Mouse (Mus musculus) intestine, postnatal 0 days (tissue): ENCODE measurements around the gene Rexo2. TPM values are rescaled to one million over a fixed set of nuclear protein-coding genes. Genes with fewer than 3 reads are reported as not detected.
"Not testable (repeated sequence)": the region's sequence is repeated elsewhere in the genome, so short reads cannot be mapped to it uniquely, and the experiment has no call there.

Source experiments
- ATAC-seq: fragments of 200-750 bp; cut with Nextera tagmentation; 2 replicates; pipeline ENCODE4 v1.8.0; 2017; ENCODE audit warnings: mild to moderate bottlenecking, moderate TSS enrichment, moderate library complexity
- H3K27ac ChIP-seq: fragments of 300-500 bp; sonication (generic); 2 replicates; pipeline ENCODE4 v1.5.1; 2014; ENCODE audit warnings: mild to moderate bottlenecking, low read depth, low read length, moderate library complexity
- H3K27me3 ChIP-seq: fragments of 300-500 bp; sonication (generic); replicated peaks from 2 replicates; pipeline ENCODE4 v1.6.1; 2014; ENCODE audit warnings: low read length, mixed read lengths; ENCODE audit not compliant: control insufficient read depth, insufficient read depth
- H3K36me3 ChIP-seq: fragments of 300-500 bp; sonication (generic); 2 replicates; pipeline ENCODE4 v1.6.1; 2014; ENCODE audit warnings: mild to moderate bottlenecking, moderate library complexity; ENCODE audit not compliant: control insufficient read depth, insufficient read depth
- H3K4me1 ChIP-seq: fragments of 300-500 bp; sonication (generic); replicated peaks from 2 replicates; pipeline ENCODE4 v1.6.1; 2014; ENCODE audit warnings: antibody characterized with exemption, low read length, mixed read lengths; ENCODE audit not compliant: control insufficient read depth, insufficient read depth
- H3K4me2 ChIP-seq: fragments of 300-500 bp; sonication (generic); replicated peaks from 2 replicates; pipeline ENCODE4 v1.6.1; 2014; ENCODE audit warnings: low read depth, mild to moderate bottlenecking, moderate library complexity
- H3K4me3 ChIP-seq: fragments of 300-500 bp; sonication (generic); 2 replicates; pipeline ENCODE4 v1.5.1; 2014; ENCODE audit warnings: low read depth, low read length
- H3K9ac ChIP-seq: fragments of 300-500 bp; sonication (generic); 2 replicates; pipeline ENCODE4 v1.6.1; 2014; ENCODE audit warnings: mild to moderate bottlenecking, low read depth, low read length
- H3K9me3 ChIP-seq: fragments of 300-500 bp; sonication (generic); 2 replicates; pipeline ENCODE4 v1.6.1; 2016; ENCODE audit warnings: mixed run types; ENCODE audit not compliant: control insufficient read depth
- CTCF ChIP-seq: sonication (generic); IDR thresholded peaks from 2 replicates; pipeline ENCODE4 v1.5.1; 2016; ENCODE audit warnings: low read depth, mild to moderate bottlenecking, control low read depth, antibody characterized with exemption, moderate library complexity
- WGBS: fragments of 180-500 bp; shearing (Covaris S2); extraction: QIAGEN DNeasy Blood & Tissue Kit; methylation state at CpG from one replicate; pipeline ENCODE4 v1.1.7; 2014; 5-methylcytosine and 5-hydroxymethylcytosine counted together
- polyA plus RNA-seq: library from polyadenylated mRNA; unstranded; fragments of >200 nt; fragmentation: Nextera tagmentation; extraction: Ambion mirVana; gene quantifications from 2 replicates; pipeline ENCODE4 v1.2.1, GENCODE M21; 2015

The Rexo2 gene
- polyA plus RNA-seq, 1 experiment from 2014 or later = 70.3 TPM

GRCm38 (mm10) chr9:48474367-48474766, 6.1 kb downstream of the Rexo2 start:
- H3K27ac ChIP-seq = no peak overlapping the region
- no peak overlapping the region for H3K9ac ChIP-seq
- ATAC-seq = no peak
- no peak overlapping the region for H3K4me2 ChIP-seq
- H3K4me1 ChIP-seq = no peaks in the 10 kb centered on the region
- TF ChIP-seq CTCF = no peak
- no peak overlapping the region for H3K4me3 ChIP-seq
- H3K27me3 ChIP-seq = no peaks in the 10 kb centered on the region
- peaks cover 24% of the 10 kb centered on the region for H3K36me3 ChIP-seq
- H3K9me3 ChIP-seq = no peaks in the 10 kb centered on the region
- 93% methylated on average over 9 of the region's 9 CpGs for WGBS

GRCm38 (mm10) chr9:48473131-48473530, 7.3 kb downstream of the Rexo2 start:
- Histone ChIP-seq H3K4me1 (no peaks in the 10 kb centered on the region), H3K4me3 (no peak overlapping the region), H3K9ac (no peak overlapping the region), H3K27ac (no peak overlapping the region), H3K4me2 (no peak overlapping the region), H3K9me3 (no peaks in the 10 kb centered on the region), H3K36me3 (peaks cover 29% of the 10 kb centered on the region), H3K27me3 (no peaks in the 10 kb centered on the region)
- ATAC-seq = no peak
- TF ChIP-seq CTCF = no peak
- WGBS = 93% methylated on average over 12 of the region's 12 CpGs

- ATAC-seq = no peak
- H3K4me2 ChIP-seq = no peak overlapping the region
- H3K4me3 ChIP-seq = no peak overlapping the region
- TF ChIP-seq CTCF = no peak
- H3K9me3 ChIP-seq = no peaks in the 10 kb centered on the region
- H3K27me3 ChIP-seq = no peaks in the 10 kb centered on the region
- peaks cover 29% of the 10 kb centered on the region for H3K36me3 ChIP-seq
- H3K4me1 ChIP-seq = no peaks in the 10 kb centered on the region
- no peak overlapping the region for H3K9ac ChIP-seq
- no peak overlapping the region for H3K27ac ChIP-seq
- WGBS = 90% methylated on average over 15 of the region's 15 CpGs
Measured at GRCm38 (mm10) chr9:48472441-48473025, 7.9 kb downstream of the Rexo2 start.

- not testable (repeated sequence) for H3K4me1 ChIP-seq, ATAC-seq, H3K27ac ChIP-seq, H3K9me3 ChIP-seq, H3K9ac ChIP-seq, H3K27me3 ChIP-seq, H3K4me2 ChIP-seq, H3K4me3 ChIP-seq
- peaks cover 20% of the 10 kb centered on the region for H3K36me3 ChIP-seq
- WGBS = 94% methylated on average over 5 of the region's 5 CpGs
Measured at GRCm38 (mm10) chr9:48467471-48467870, 13.0 kb downstream of the Rexo2 start.

- no peak overlapping the region for H3K9ac ChIP-seq
- no peak overlapping the region for H3K27ac ChIP-seq
- H3K4me3 ChIP-seq = no peak overlapping the region
- peaks cover 17% of the 10 kb centered on the region for H3K36me3 ChIP-seq
- ATAC-seq = no peak
- no peaks in the 10 kb centered on the region for H3K27me3 ChIP-seq
- H3K9me3 ChIP-seq = no peaks in the 10 kb centered on the region
- H3K4me1 ChIP-seq = no peaks in the 10 kb centered on the region
- TF ChIP-seq CTCF = peak; percentile 93
- 69% methylated on average over 3 of the region's 3 CpGs for WGBS
- H3K4me2 ChIP-seq = no peak overlapping the region
Measured at GRCm38 (mm10) chr9:48466804-48467203, 13.6 kb downstream of the Rexo2 start.

- no peaks in the 10 kb centered on the region for H3K4me1 ChIP-seq
- ATAC-seq = no peak
- WGBS = 95% methylated on average over 3 of the region's 3 CpGs
- no peak overlapping the region for H3K27ac ChIP-seq
- no peaks in the 10 kb centered on the region for H3K27me3 ChIP-seq
- H3K36me3 ChIP-seq = peaks cover 9% of the 10 kb centered on the region; the same call in 1 of the 2 replicates
- no peaks in the 10 kb centered on the region for H3K9me3 ChIP-seq
- H3K9ac ChIP-seq = no peak overlapping the region
- no peak overlapping the region for H3K4me2 ChIP-seq
- H3K4me3 ChIP-seq = no peak overlapping the region
- TF ChIP-seq CTCF = peak; percentile 58
Measured at GRCm38 (mm10) chr9:48465671-48466070, 14.8 kb downstream of the Rexo2 start.

GRCm38 (mm10) chr9:48461545-48461944, 18.9 kb downstream of the Rexo2 start:
- no peaks in the 10 kb centered on the region for H3K4me1 ChIP-seq
- no peak for ATAC-seq
- 73% methylated on average over 3 of the region's 3 CpGs for WGBS

More at GRCm38 (mm10) chr9:48461545-48461944, 18.9 kb downstream of the Rexo2 start:
- no peak overlapping the region for H3K9ac ChIP-seq
- no peak overlapping the region for H3K27ac ChIP-seq
- H3K4me3 ChIP-seq = no peak overlapping the region
- H3K9me3 ChIP-seq = no peaks in the 10 kb centered on the region
- no peaks in the 10 kb centered on the region for H3K36me3 ChIP-seq
- TF ChIP-seq CTCF = no peak
- H3K27me3 ChIP-seq = no peaks in the 10 kb centered on the region
- no peak overlapping the region for H3K4me2 ChIP-seq
